Mouse (Mus musculus): ENCODE data around the gene Fkbp15. TPM values are rescaled to one million over a fixed set of nuclear protein-coding genes. Genes with fewer than 3 reads are reported as not detected.
"Not testable (repeated sequence)": the region's sequence is repeated elsewhere in the genome, so short reads cannot be mapped to it uniquely, and the experiment has no call there.

The Fkbp15 gene
- polyA plus RNA-seq, 1 experiment from 2014 or later, result 24.9 TPM

- 85% methylated on average over 10 of the region's 10 CpGs for WGBS
- H3K9me3 ChIP-seq, result no peaks in the 10 kb centered on the region
These were observed 86.4 kb downstream of the Fkbp15 start for GRCm38 (mm10) chr4:62273916-62274315.

GRCm38 (mm10) chr4:62272696-62273095, 87.7 kb downstream of the Fkbp15 start:
- Histone ChIP-seq H3K4me2 (no peak overlapping the region), H3K9ac (no peak overlapping the region), H3K27me3 (replicated peaks) (no peaks in the 10 kb centered on the region), H3K36me3 (no peaks in the 10 kb centered on the region), H3K27ac (no peak overlapping the region), H3K4me1 (no peaks in the 10 kb centered on the region), H3K9me3 (no peaks in the 10 kb centered on the region), H3K4me3 (replicated peaks) (no peak overlapping the region)
- ATAC-seq (ENCODE audit: insufficient read depth, low FRiP score, low read depth), result no peak
- 86% methylated on average over 10 of the region's 10 CpGs for WGBS

More at GRCm38 (mm10) chr4:62273916-62274315, 86.4 kb downstream of the Fkbp15 start:
- Histone ChIP-seq H3K9ac (no peak overlapping the region), H3K4me1 (no peaks in the 10 kb centered on the region), H3K36me3 (no peaks in the 10 kb centered on the region), H3K27me3 (replicated peaks) (no peaks in the 10 kb centered on the region), H3K4me2 (no peak overlapping the region), H3K27ac (no peak overlapping the region), H3K4me3 (replicated peaks) (no peak overlapping the region)
- no peak for ATAC-seq (ENCODE audit: insufficient read depth, low FRiP score, low read depth)

GRCm38 (mm10) chr4:62267101-62267500, 93.2 kb downstream of the Fkbp15 start:
- H3K27me3 ChIP-seq (replicated peaks), result no peaks in the 10 kb centered on the region
- no peaks in the 10 kb centered on the region for H3K9me3 ChIP-seq
- no peak overlapping the region for H3K4me3 ChIP-seq (replicated peaks)
- ATAC-seq (ENCODE audit: insufficient read depth, low FRiP score, low read depth), result no peak
- 63% methylated on average over 10 of the region's 10 CpGs for WGBS
- no peaks in the 10 kb centered on the region for H3K36me3 ChIP-seq
- no peak overlapping the region for H3K27ac ChIP-seq
- H3K4me2 ChIP-seq, result no peak overlapping the region
- no peak overlapping the region for H3K9ac ChIP-seq
- H3K4me1 ChIP-seq, result no peaks in the 10 kb centered on the region

GRCm38 (mm10) chr4:62266016-62266415, 94.3 kb downstream of the Fkbp15 start:
- H3K4me1 ChIP-seq; H3K36me3 ChIP-seq; H3K27me3 ChIP-seq (replicated peaks); H3K4me3 ChIP-seq (replicated peaks); H3K27ac ChIP-seq; H3K9ac ChIP-seq; H3K9me3 ChIP-seq; H3K4me2 ChIP-seq; ATAC-seq (ENCODE audit: insufficient read depth, low FRiP score, low read depth): not testable (repeated sequence)
- 65% methylated on average over 7 of the region's 7 CpGs for WGBS

GRCm38 (mm10) chr4:62265154-62265836, 95.1 kb downstream of the Fkbp15 start:
- Histone ChIP-seq H3K4me3 (replicated peaks) (no peak overlapping the region), H3K27me3 (replicated peaks) (no peaks in the 10 kb centered on the region), H3K9ac (no peak overlapping the region), H3K4me1 (no peaks in the 10 kb centered on the region), H3K27ac (no peak overlapping the region), H3K4me2 (no peak overlapping the region), H3K36me3 (no peaks in the 10 kb centered on the region), H3K9me3 (no peaks in the 10 kb centered on the region)
- 56% methylated on average over 10 of the region's 10 CpGs for WGBS
- ATAC-seq (ENCODE audit: insufficient read depth, low FRiP score, low read depth), result peak; percentile 43; the same call in 1 of the 2 replicates

GRCm38 (mm10) chr4:62263133-62263844, 97.1 kb downstream of the Fkbp15 start:
- no peak overlapping the region for H3K9ac ChIP-seq
- ATAC-seq (ENCODE audit: insufficient read depth, low FRiP score, low read depth), result no peak; the same call in 1 of the 2 replicates
- no peaks in the 10 kb centered on the region for H3K36me3 ChIP-seq
- no peaks in the 10 kb centered on the region for H3K9me3 ChIP-seq
- no peak overlapping the region for H3K4me3 ChIP-seq (replicated peaks)
- H3K4me2 ChIP-seq, result no peak overlapping the region
- no peaks in the 10 kb centered on the region for H3K27me3 ChIP-seq (replicated peaks)
- 24% methylated on average over 7 of the region's 7 CpGs for WGBS
- H3K4me1 ChIP-seq, result no peaks in the 10 kb centered on the region
- H3K27ac ChIP-seq, result no peak overlapping the region

- H3K4me3 ChIP-seq (replicated peaks), result no peak within 1 kb of the TSS
- H3K9me3 ChIP-seq, result no peaks in the 10 kb centered on the region
- no peaks in the 10 kb centered on the region for H3K36me3 ChIP-seq
- H3K4me2 ChIP-seq, result no peak within 1 kb of the TSS
- H3K27me3 ChIP-seq (replicated peaks), result no peaks in the 10 kb centered on the region
- no peak within 1 kb of the TSS for H3K27ac ChIP-seq
- no peak within 1 kb of the TSS for H3K9ac ChIP-seq
- no peak for ATAC-seq (ENCODE audit: insufficient read depth, low FRiP score, low read depth)
- WGBS, result 52% methylated on average over 2 of the region's 2 CpGs
- H3K4me1 ChIP-seq, result no peaks in the 10 kb centered on the region
These were observed 98.1 kb downstream of the Fkbp15 start, which contains the start of gene Slc31a2 for GRCm38 (mm10) chr4:62262276-62262675. Slc31a2 (plus strand) TSS chr4:62262562.

GRCm38 (mm10) chr4:62256931-62257330, 103.4 kb downstream of the Fkbp15 start:
- Histone ChIP-seq H3K9ac (no peak overlapping the region), H3K4me3 (replicated peaks) (no peak overlapping the region), H3K4me2 (no peak overlapping the region)

GRCm38 (mm10) chr4:62254551-62254950, 105.8 kb downstream of the Fkbp15 start:
- Histone ChIP-seq H3K4me3 (replicated peaks) (no peak overlapping the region), H3K9me3 (no peaks in the 10 kb centered on the region), H3K27ac (no peak overlapping the region), H3K4me1 (no peaks in the 10 kb centered on the region), H3K4me2 (no peak overlapping the region), H3K36me3 (no peaks in the 10 kb centered on the region), H3K27me3 (replicated peaks) (no peaks in the 10 kb centered on the region), H3K9ac (no peak overlapping the region)
- ATAC-seq (ENCODE audit: insufficient read depth, low FRiP score, low read depth), result no peak
- 59% methylated on average over 8 of the region's 8 CpGs for WGBS

More at GRCm38 (mm10) chr4:62256931-62257330, 103.4 kb downstream of the Fkbp15 start:
- Histone ChIP-seq H3K4me1 (no peaks in the 10 kb centered on the region), H3K27me3 (replicated peaks) (no peaks in the 10 kb centered on the region), H3K36me3 (no peaks in the 10 kb centered on the region), H3K9me3 (no peaks in the 10 kb centered on the region), H3K27ac (no peak overlapping the region)
- ATAC-seq (ENCODE audit: insufficient read depth, low FRiP score, low read depth), result no peak
- 20% methylated on average over 8 of the region's 8 CpGs for WGBS

- ATAC-seq (ENCODE audit: insufficient read depth, low FRiP score, low read depth), result no peak
- no peak overlapping the region for H3K9ac ChIP-seq
- H3K27ac ChIP-seq, result no peak overlapping the region
- H3K4me1 ChIP-seq, result no peaks in the 10 kb centered on the region
- H3K4me3 ChIP-seq (replicated peaks), result no peak overlapping the region
- no peaks in the 10 kb centered on the region for H3K27me3 ChIP-seq (replicated peaks)
- 83% methylated on average over 4 of the region's 4 CpGs for WGBS
- no peaks in the 10 kb centered on the region for H3K36me3 ChIP-seq
- H3K9me3 ChIP-seq, result no peaks in the 10 kb centered on the region
- H3K4me2 ChIP-seq, result no peak overlapping the region
These were observed 108.6 kb downstream of the Fkbp15 start for GRCm38 (mm10) chr4:62251776-62252175.

GRCm38 (mm10) chr4:62250896-62251544, 109.3 kb downstream of the Fkbp15 start:
- no peaks in the 10 kb centered on the region for H3K27me3 ChIP-seq (replicated peaks)
- ATAC-seq (ENCODE audit: insufficient read depth, low FRiP score, low read depth), result no peak
- no peaks in the 10 kb centered on the region for H3K36me3 ChIP-seq
- 43% methylated on average over 3 of the region's 3 CpGs for WGBS
- H3K4me2 ChIP-seq, result no peak overlapping the region
- no peaks in the 10 kb centered on the region for H3K4me1 ChIP-seq
- no peak overlapping the region for H3K27ac ChIP-seq
- H3K9ac ChIP-seq, result no peak overlapping the region
- no peak overlapping the region for H3K4me3 ChIP-seq (replicated peaks)
- H3K9me3 ChIP-seq, result no peaks in the 10 kb centered on the region

Measured in stomach, embryonic 15.5 days (tissue).